Mouse (Mus musculus) embryonic facial prominence, embryonic 12.5 days (tissue): ENCODE results near the gene Lrp1. TPM values are rescaled to one million over a fixed set of nuclear protein-coding genes. Genes with fewer than 3 reads are reported as not detected.
"Not testable (repeated sequence)": the region's sequence is repeated elsewhere in the genome, so short reads cannot be mapped to it uniquely, and the experiment has no call there.

Experiments used
- ATAC-seq: fragments of 200-750 bp; cut with Nextera tagmentation; 2 replicates; pipeline ENCODE4 v1.8.0; 2017; ENCODE audit not compliant: insufficient number of reproducible peaks, insufficient read depth, low FRiP score, low TSS enrichment
- H3K27ac ChIP-seq: fragments of 300-500 bp; sonication (generic); 2 replicates; pipeline ENCODE4 v1.5.1; 2016; ENCODE audit warnings: mild to moderate bottlenecking
- H3K27me3 ChIP-seq: fragments of 300-500 bp; sonication (generic); 2 replicates; pipeline ENCODE4 v1.6.1; 2016; ENCODE audit warnings: mild to moderate bottlenecking, moderate library complexity
- H3K36me3 ChIP-seq: fragments of 300-500 bp; sonication (generic); 2 replicates; pipeline ENCODE4 v1.6.1; 2016; ENCODE audit warnings: mild to moderate bottlenecking
- H3K4me1 ChIP-seq: fragments of 300-500 bp; sonication (generic); 2 replicates; pipeline ENCODE4 v1.6.1; 2016
- H3K4me2 ChIP-seq: fragments of 300-500 bp; sonication (generic); replicated peaks from 2 replicates; pipeline ENCODE4 v1.6.1; 2016; ENCODE audit warnings: mild to moderate bottlenecking, moderate library complexity
- H3K4me3 ChIP-seq: fragments of 300-500 bp; sonication (generic); 2 replicates; pipeline ENCODE4 v1.5.1; 2016; ENCODE audit warnings: mild to moderate bottlenecking
- H3K9ac ChIP-seq: fragments of 300-500 bp; sonication (generic); 2 replicates; pipeline ENCODE4 v1.6.1; 2016; ENCODE audit warnings: mild to moderate bottlenecking, moderate library complexity
- H3K9me3 ChIP-seq: fragments of 300-500 bp; sonication (generic); 2 replicates; pipeline ENCODE4 v1.6.1; 2016; ENCODE audit warnings: mild to moderate bottlenecking, moderate library complexity
- WGBS: fragments of 180-500 bp; shearing (Covaris S2); methylation state at CpG from one replicate; pipeline ENCODE4 v1.1.7; 2016; 5-methylcytosine and 5-hydroxymethylcytosine counted together
- polyA plus RNA-seq: library from polyadenylated mRNA; unstranded; fragments of >200 nt; fragmentation: Nextera tagmentation; extraction: Ambion mirVana; gene quantifications from 2 replicates; pipeline ENCODE4 v1.2.1, GENCODE M21; 2016

Lrp1 gene
- polyA plus RNA-seq, 1 experiment from 2014 or later, result 115 TPM

DNA sequence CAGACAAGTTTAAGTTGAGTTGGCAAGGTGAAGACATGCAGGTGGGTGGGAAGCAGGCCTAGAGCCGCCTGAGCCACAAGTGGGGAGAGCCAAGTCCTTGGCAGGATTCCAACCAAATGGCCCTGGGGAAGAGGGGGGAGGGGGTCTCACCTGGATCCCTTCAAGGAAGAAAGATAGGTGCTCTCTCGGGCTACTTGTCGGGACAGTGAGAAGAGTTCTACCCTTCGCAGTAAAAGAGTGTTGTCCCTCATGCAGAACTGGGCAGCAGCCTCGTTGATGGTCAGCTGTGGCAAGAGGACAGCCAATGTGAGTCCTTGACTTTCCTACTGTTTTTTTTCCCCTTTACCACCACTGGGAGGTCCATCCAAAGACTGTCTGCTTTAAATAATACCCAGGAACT, 42.6 kb upstream of the Lrp1 start:
- 0 out of 2 replicates have a peak overlapping the region, but pooled peaks have one; percentile 15 for H3K4me3 ChIP-seq
- no peak overlapping the region for H3K9ac ChIP-seq
- peak overlapping the region; percentile 85; the same call in 1 of the 2 replicates for H3K27ac ChIP-seq
- H3K27me3 ChIP-seq, result no peaks in the 10 kb centered on the region
- H3K4me1 ChIP-seq, result peaks cover 52% of the 10 kb centered on the region
- peaks cover 34% of the 10 kb centered on the region for H3K36me3 ChIP-seq
- ATAC-seq, result no peak
- peak overlapping the region; percentile 86 for H3K4me2 ChIP-seq
- WGBS, result 27% methylated on average over 5 of the region's 5 CpGs
- H3K9me3 ChIP-seq, result no peaks in the 10 kb centered on the region

DNA sequence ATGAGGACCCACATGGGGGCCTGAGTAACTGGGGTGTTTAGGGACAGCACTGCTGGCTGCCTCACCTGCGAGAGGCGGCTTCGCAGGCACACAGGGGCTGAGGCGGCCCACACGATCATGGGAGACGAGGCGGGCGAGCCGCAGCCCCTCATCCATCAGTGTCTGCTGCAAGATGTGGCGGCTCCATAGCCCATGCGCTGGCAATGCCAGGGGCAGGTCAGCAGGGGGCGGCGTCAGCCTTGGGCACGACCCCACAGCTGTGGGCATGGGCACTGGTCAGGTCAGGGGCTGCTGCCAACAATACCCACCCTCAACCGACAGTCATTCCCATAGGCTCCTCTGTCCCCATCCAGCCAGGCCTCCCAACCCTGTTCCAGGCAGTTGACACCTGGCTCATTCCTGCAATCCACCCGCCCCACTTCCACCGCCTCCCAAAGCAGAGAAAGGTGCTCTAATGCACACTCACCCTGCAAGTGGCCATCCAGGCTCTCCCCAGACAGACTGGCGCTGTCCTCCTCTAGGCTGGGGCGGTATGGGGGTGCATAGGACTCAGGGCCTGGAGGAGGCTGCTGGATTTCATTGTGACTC, 41.8 kb upstream of the Lrp1 start:
- H3K27ac ChIP-seq, result peak overlapping the region; percentile 85
- peak overlapping the region; percentile 37 for H3K9ac ChIP-seq
- H3K27me3 ChIP-seq, result no peaks in the 10 kb centered on the region
- WGBS, result 25% methylated on average over 19 of the region's 19 CpGs
- H3K4me2 ChIP-seq, result peak overlapping the region; percentile 42
- H3K36me3 ChIP-seq, result peaks cover 34% of the 10 kb centered on the region
- peak overlapping the region; percentile 15; the same call in 1 of the 2 replicates for H3K4me3 ChIP-seq
- ATAC-seq, result no peak
- peaks cover 56% of the 10 kb centered on the region for H3K4me1 ChIP-seq
- H3K9me3 ChIP-seq, result no peaks in the 10 kb centered on the region

DNA sequence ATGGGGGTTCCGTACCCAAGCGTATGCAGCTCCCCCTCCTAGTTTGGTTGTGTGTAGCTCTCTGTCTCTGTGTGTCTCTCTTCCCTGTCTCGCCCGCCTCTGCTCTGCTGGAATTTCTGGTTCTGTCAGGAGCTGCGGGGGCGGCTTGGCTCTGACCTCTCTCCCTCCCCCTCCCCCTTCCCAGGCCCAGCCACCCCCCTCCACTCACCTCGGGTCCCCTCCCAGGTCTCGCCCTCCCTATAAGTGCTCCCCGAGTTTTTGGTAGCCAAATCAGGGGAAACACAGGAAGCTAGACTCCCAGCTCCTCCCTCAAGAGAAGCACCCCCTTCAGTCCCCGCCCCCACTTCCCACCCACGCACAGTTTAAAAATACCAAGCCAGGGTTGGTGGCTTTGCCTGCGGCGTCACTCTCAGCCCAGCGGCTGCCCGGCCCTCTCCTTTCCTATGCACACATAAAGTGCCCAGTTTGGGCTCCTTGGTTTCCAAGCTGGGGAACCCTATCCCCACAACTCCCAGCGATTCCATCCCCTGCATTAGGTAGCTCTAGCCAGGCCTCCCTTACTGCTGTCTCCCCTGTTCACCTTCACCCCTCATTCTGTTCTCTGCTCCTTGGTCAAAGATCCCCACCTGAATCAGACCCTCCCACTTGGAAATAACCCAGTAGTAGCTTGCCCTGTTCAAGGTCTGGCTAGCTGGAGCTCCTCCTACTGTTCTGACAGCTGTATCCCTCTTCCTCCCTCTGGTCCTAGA, 41.1 kb upstream of the Lrp1 start:
- H3K27ac ChIP-seq, result peak overlapping the region; percentile 85
- peak overlapping the region; percentile 37 for H3K9ac ChIP-seq
- WGBS, result 10% methylated on average over 16 of the region's 16 CpGs
- peaks cover 34% of the 10 kb centered on the region for H3K36me3 ChIP-seq
- H3K4me3 ChIP-seq, result peak overlapping the region; percentile 15
- peaks cover 56% of the 10 kb centered on the region for H3K4me1 ChIP-seq
- ATAC-seq, result no peak
- H3K9me3 ChIP-seq, result no peaks in the 10 kb centered on the region
- peak overlapping the region; percentile 42 for H3K4me2 ChIP-seq
- no peaks in the 10 kb centered on the region for H3K27me3 ChIP-seq

DNA sequence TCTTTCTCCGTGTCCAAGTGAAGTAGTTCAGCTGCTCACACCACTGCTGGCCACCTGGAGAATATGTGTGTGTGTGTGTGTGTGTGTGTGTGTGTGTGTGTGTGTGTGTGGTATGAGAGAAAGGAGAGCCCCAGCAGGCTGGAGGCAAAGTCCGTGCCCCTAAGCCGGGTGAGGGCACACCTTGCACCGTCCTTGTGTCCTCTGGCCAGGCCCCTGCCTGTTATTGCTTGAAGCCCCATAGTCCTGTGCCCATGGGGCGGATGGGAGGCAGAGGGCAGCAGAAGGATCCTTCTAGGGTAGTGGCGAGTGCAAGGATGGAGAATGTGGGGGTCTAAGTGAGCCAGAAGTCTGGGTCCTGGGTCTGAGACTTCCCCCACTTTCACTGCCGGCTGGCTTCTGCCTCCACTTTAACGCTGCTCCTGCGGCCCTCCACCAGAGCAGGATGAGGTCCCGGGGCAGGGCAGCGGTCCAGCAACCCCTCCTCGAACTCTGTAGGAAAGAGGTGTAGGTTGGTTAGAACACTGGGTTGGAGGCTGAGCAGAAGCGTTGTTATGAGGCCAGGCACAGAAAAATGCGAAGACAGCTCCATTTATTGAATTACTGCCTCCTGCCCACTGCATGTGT, 40.5 kb upstream of the Lrp1 start:
- peak overlapping the region; percentile 85 for H3K27ac ChIP-seq
- peak overlapping the region; percentile 42 for H3K4me2 ChIP-seq
- peak overlapping the region; percentile 15; the same call in 1 of the 2 replicates for H3K4me3 ChIP-seq
- peaks cover 34% of the 10 kb centered on the region for H3K36me3 ChIP-seq
- 23% methylated on average over 14 of the region's 14 CpGs for WGBS
- H3K9ac ChIP-seq, result peak overlapping the region; percentile 37
- no peaks in the 10 kb centered on the region for H3K27me3 ChIP-seq
- no peak for ATAC-seq
- H3K9me3 ChIP-seq, result no peaks in the 10 kb centered on the region
- H3K4me1 ChIP-seq, result peaks cover 56% of the 10 kb centered on the region

DNA sequence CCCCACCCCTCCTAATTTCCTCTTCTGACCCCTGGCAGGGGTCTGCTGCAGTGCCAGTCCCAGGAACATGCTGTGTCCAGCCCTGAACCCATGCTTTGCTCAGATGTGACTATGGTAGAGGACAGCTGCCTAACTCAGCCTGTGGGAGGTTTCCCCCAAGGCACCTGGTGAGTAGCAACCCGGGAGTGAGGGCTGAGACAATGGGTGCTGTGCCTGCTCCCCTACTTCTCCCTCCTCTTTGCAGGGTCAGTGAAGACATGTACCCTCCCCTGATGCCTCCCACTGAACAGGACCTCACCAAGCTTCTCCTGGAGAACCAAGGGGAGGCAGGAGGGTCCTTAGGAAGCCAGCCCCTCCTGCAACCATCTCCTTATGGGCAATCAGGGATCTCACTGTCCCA, 38.6 kb upstream of the Lrp1 start:
- H3K36me3 ChIP-seq, result peaks cover 33% of the 10 kb centered on the region
- no peak for ATAC-seq

DNA sequence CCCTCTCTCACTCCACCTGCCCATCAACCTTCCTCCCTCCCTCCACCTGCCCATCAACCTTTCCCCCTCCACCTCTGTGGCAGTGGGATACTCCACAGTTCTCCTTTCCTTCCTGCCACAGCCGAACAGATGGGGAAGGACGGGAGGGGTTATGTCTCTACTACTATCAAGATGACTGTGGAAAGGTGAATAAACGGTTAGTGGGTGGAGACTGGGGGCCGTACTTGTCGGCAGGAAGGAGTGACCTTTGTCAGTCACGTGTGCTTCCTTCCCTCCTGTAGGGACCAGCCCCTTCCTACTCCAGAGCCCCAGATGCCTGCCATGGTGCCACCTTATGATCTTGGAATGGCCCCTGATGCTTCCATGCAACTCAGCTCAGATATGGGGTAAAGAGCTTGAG, 37.1 kb upstream of the Lrp1 start:
- Histone ChIP-seq H3K4me2 (no peak overlapping the region), H3K27me3 (no peaks in the 10 kb centered on the region), H3K36me3 (peaks cover 23% of the 10 kb centered on the region), H3K27ac (no peak overlapping the region), H3K9me3 (no peaks in the 10 kb centered on the region), H3K4me3 (no peak overlapping the region), H3K4me1 (peaks cover 30% of the 10 kb centered on the region), H3K9ac (no peak overlapping the region)
- WGBS, result 15% methylated on average over 6 of the region's 6 CpGs
- no peak for ATAC-seq

More for the DNA sequence above, 38.6 kb upstream of the Lrp1 start:
- 60% methylated on average over 1 of the region's 1 CpGs for WGBS
- Histone ChIP-seq H3K27me3 (no peaks in the 10 kb centered on the region), H3K4me1 (peaks cover 44% of the 10 kb centered on the region), H3K9ac (no peak overlapping the region), H3K4me2 (no peak overlapping the region), H3K4me3 (no peak overlapping the region), H3K27ac (no peak overlapping the region), H3K9me3 (no peaks in the 10 kb centered on the region)

DNA sequence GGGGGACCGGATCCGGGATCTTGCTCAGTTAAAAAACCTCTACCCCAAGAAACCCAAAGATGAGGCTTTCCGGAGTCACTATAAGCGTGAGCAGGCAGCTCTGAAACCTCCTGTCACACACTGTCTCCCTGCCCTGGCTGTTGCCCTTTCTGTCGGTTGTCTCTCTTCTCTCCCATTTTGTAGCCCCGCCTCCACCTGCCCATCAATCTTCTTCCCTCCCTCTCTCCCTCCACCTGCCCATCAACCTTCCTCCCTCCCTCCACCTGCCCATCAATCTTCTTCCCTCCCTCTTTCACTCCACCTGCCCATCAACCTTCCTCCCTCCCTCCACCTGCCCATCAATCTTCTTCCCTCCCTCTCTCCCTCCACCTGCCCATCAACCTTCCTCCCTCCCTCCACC, 36.7 kb upstream of the Lrp1 start:
- not testable (repeated sequence) for H3K4me2 ChIP-seq, H3K27me3 ChIP-seq, H3K4me3 ChIP-seq, H3K9ac ChIP-seq, ATAC-seq, H3K9me3 ChIP-seq, H3K27ac ChIP-seq
- peaks cover 30% of the 10 kb centered on the region for H3K4me1 ChIP-seq
- peaks cover 19% of the 10 kb centered on the region for H3K36me3 ChIP-seq
- WGBS, result 55% methylated on average over 6 of the region's 6 CpGs

DNA sequence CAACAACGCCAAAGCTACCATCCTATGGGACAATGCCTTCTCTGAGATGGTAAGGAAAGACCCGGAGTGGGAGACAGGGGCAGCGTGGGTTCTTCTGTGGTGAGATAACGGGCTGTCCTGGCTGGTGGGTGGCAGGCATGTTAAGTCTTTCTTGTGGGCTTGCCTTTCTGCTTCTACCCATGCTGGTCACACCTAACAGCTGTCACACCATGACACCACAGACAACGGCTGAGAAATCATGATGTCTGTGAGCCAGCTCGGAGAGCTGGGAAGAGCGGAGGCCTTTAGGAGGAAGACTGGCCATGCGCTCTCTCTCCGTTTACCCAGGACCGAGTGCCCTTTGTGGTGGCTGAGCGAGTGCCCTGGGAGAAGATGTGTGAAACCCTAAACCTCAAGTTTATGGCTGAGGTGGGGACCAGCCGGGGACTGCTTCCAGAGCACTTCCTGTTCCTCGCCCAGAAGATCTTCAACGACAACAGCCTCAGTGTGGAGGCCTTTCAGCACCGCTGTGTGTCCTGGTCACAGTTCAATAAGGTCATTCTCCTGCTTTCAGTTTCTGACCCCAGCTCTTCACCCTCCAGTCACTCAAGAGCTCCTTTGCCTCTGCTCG, 34.1 kb upstream of the Lrp1 start:
- WGBS, result 65% methylated on average over 16 of the region's 16 CpGs
- no peaks in the 10 kb centered on the region for H3K9me3 ChIP-seq
- no peak overlapping the region for H3K4me3 ChIP-seq
- ATAC-seq, result no peak
- peaks cover 13% of the 10 kb centered on the region; the same call in 1 of the 2 replicates for H3K36me3 ChIP-seq
- peaks cover 13% of the 10 kb centered on the region; the same call in 1 of the 2 replicates for H3K4me1 ChIP-seq
- no peak overlapping the region for H3K9ac ChIP-seq
- no peak overlapping the region for H3K4me2 ChIP-seq
- no peaks in the 10 kb centered on the region for H3K27me3 ChIP-seq
- H3K27ac ChIP-seq, result no peak overlapping the region

DNA sequence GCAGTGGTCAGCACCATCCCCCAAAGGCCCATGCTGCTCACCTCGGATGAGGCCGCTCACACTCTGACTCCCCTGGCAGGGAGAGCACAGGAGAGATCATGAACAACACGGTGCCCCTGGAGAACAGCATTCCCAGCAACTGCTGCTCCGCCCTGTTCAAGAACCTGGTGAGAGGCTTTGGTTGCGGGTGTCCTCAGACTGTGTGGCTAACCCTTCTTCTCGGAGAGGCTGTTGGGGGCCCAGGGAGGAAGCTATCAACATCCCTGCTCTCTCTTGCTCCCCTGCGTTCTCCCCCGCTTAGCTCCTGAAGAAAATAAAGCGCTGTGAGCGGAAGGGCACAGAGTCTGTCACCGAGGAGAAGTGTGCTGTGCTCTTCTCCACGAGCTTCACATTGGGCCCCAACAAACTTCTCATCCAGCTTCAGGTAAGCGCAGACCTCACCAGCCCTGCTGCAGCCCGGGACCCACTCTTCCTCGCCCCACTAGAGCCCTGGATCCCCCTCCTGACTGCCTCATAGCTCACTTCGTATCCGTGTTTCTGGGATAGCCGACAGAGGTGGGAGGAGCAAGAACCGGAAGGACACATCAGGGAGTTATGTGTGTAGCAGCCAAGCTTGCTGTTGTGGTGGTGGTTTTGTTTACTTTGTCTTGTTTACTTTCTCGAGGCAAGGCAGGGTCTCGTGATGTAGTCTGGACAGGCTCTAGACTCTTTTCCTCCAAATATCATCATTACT, 32.1 kb upstream of the Lrp1 start:
- 51% methylated on average over 21 of the region's 21 CpGs for WGBS
- H3K4me2 ChIP-seq, result no peak overlapping the region; the same call in 1 of the 2 replicates
- no peaks in the 10 kb centered on the region for H3K27me3 ChIP-seq
- H3K9ac ChIP-seq, result no peak overlapping the region
- H3K4me1 ChIP-seq, result peaks cover 8% of the 10 kb centered on the region; the same call in 1 of the 2 replicates
- no peaks in the 10 kb centered on the region for H3K9me3 ChIP-seq
- H3K27ac ChIP-seq, result no peak overlapping the region
- no peak overlapping the region for H3K4me3 ChIP-seq
- ATAC-seq, result no peak
- H3K36me3 ChIP-seq, result peaks cover 10% of the 10 kb centered on the region; the same call in 1 of the 2 replicates

DNA sequence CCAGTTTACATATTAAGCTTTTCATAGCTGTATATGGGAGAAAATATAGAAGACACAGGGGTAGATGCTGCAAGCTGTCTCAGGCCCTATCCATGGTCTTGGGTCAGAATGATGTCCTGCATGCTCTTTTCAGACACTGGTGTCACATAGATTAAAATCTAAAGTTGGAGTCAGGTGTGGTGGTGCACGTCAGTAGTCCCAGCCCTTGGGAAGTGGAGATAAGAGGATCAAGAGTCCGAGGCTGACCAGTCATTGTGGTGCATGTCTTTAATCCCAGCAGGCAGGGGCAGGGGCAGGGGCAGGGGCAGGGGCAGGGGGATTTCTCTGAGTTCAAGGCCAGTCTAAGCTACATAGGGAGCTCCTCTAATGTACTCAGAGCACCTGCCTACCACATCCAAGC, 24.8 kb upstream of the Lrp1 start:
- 61% methylated on average over 2 of the region's 2 CpGs for WGBS
- Histone ChIP-seq H3K9ac (no peak overlapping the region), H3K4me1 (peaks cover 24% of the 10 kb centered on the region), H3K27me3 (no peaks in the 10 kb centered on the region; the same call in 1 of the 2 replicates), H3K36me3 (no peaks in the 10 kb centered on the region), H3K9me3 (no peaks in the 10 kb centered on the region), H3K4me3 (no peak overlapping the region), H3K27ac (no peak overlapping the region), H3K4me2 (no peak overlapping the region)
- no peak for ATAC-seq
